Comparison of ENCODE assay signal across 20 mouse cellular contexts in genomic region chr14:78474058-78474457, GRCm38 (mm10).
A peak's percentile ranks its signal among the peaks of the same experiment; 100 is the strongest.
DNase-seq lines count a peak whose midpoint lies in the region; ATAC-seq lines count a peak whose summit lies in the region.
"Had no signal": no experiment of that assay in that cellular context is flagged by ENCODE, and none has a peak within 500 bp of the region (broad histone marks: within the 10 kb centered on the region; RNA-seq: fewer than 3 reads in every experiment).

No protein-coding gene starts in this region.

- DNase-seq in 416B (ENCODE audit: low read depth), result peak; percentile 49
- peak; percentile 6 for DNase-seq in CD4-positive, CD25-positive, alpha-beta regulatory T cell, adult 2 months (ENCODE audit: low read depth, low spot score)
- DNase-seq in left cerebral cortex, adult 11 months (ENCODE audit: low spot score), result no peak
- DNase-seq in cerebellum, postnatal 4 days (ENCODE audit: low spot score in 2 of 2), result no peak
- DNase-seq in embryo, embryonic 11 days, result no peak
- DNase-seq: adrenal gland, adult 2 months; adrenal gland, postnatal 14 days; cerebellum, adult 11 months; cerebellum, adult 2 months; cerebellum, adult 9-11 months; cerebellum, postnatal 25 days; gastrocnemius, adult 2 months; gastrocnemius, postnatal 14 days; heart, adult 11 months; kidney, adult 2 months had no signal

- peak; percentile 46 for ATAC-seq in inflammation-experienced regulatory T-cells, adult 6 months
- ATAC-seq: forebrain, embryonic 13.5 days; forebrain, embryonic 16.5 days; intestine, embryonic 16.5 days; Patski had no signal

Comparison
In these comparisons a context has a peak if more than half of its experiments do, and no peak if none do; other contexts are left out.
1. DNase-seq: peak in 416B (single experiment) and CD4-positive, CD25-positive, alpha-beta regulatory T cell, adult 2 months (single experiment); none in left cerebral cortex, adult 11 months (single experiment), cerebellum, postnatal 4 days (0 of 2) and embryo, embryonic 11 days (single experiment).